Mouse (Mus musculus): ENCODE measurements at regions not wholly inside any gene's neighbourhood (a gene's known extent, or its start where the extent isn't known, plus 50 kb on each side); places are given as distances from the start of the nearest gene placed in this dataset.
A peak's percentile ranks its signal among the peaks of the same experiment; 100 is the strongest.

DNA sequence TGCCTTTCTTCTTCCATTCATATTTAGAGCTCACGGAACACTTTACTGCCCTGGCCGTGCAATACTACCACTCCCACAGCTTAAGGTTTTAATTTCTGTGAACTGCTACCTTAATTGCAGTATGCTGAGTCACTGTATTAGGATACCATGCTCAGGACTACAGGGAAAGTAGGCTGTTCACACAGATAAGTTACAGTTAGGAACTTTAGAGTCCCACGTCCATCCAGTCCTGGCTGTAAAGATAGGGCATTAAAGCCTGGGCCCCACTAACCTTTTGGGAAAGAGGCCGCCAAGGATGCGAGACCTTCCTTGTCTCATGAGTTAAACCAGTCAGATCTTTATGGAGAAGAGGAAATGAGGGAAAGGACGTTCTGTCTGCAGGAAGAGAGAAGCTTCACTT lies 574.6 kb downstream of the Stpg2 start:
- Histone ChIP-seq H3K4me2 (no peak overlapping the region), H3K4me1 (replicated peaks) (no peaks in the 10 kb centered on the region), H3K27ac (no peak overlapping the region), H3K36me3 (no peaks in the 10 kb centered on the region), H3K27me3 (no peaks in the 10 kb centered on the region), H3K9ac (no peak overlapping the region), H3K4me3 (replicated peaks) (no peak overlapping the region), H3K9me3 (replicated peaks) (no peaks in the 10 kb centered on the region)
- 0 out of 2 replicates have a peak, but pooled peaks have one; percentile 20 for ATAC-seq (ENCODE audit: low read depth)
- no peak for DNase-seq
- 51% methylated on average over 6 of the region's 6 CpGs for WGBS (ENCODE audit: insufficient replicate concordance)

DNA sequence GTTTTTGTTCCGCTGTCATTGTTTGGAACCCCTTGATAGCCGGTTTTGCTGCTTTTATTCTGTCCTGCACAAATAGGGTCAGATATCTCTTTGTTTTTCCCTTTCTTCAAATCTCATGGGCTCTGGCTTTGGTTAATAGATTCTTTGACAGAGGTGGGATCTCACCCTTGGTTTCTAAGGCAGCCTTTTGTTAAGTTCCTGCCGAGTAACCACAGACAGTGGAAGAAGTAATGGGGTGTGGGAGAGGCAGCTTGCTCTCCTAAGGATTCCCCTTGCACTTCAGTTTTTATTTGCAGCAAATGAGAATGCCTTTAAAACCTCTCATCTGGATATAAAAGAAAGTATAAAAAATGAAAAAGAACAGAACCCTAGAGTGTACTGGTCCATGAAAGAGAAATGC lies 577.9 kb downstream of the Stpg2 start:
- H3K9ac ChIP-seq: no peak overlapping the region
- H3K27ac ChIP-seq: no peak overlapping the region
- H3K4me1 ChIP-seq (replicated peaks): no peaks in the 10 kb centered on the region
- H3K9me3 ChIP-seq (replicated peaks): no peaks in the 10 kb centered on the region
- ATAC-seq (ENCODE audit: low read depth) (no peak), DNase-seq (no peak)
- no peaks in the 10 kb centered on the region for H3K36me3 ChIP-seq
- WGBS (ENCODE audit: insufficient replicate concordance): 67% methylated on average over 3 of the region's 3 CpGs
- no peaks in the 10 kb centered on the region for H3K27me3 ChIP-seq
- no peak overlapping the region for H3K4me2 ChIP-seq
- no peak overlapping the region for H3K4me3 ChIP-seq (replicated peaks)

DNA sequence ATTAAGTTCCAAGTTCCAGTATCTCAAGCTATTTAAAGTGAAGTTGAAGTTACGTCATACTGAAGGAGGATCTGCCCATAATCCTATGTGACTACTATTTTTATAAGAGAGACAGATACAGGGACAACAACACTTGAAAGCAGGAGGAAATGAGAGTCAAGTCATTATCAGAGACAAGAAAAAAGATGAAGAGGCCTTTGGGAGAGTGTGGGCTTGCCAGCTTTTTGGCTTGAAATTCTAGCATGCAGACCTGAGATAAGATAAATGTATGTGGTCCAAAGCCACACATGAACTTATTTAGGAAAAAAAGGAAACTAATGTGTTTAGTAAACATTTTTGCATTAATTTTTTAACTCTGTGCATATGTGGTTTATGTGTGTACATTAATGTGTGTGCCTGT lies 581.0 kb downstream of the Stpg2 start:
- Histone ChIP-seq H3K27me3 (no peaks in the 10 kb centered on the region), H3K4me3 (replicated peaks) (no peak overlapping the region), H3K9ac (no peak overlapping the region), H3K4me2 (no peak overlapping the region), H3K36me3 (no peaks in the 10 kb centered on the region), H3K4me1 (replicated peaks) (no peaks in the 10 kb centered on the region), H3K27ac (no peak overlapping the region), H3K9me3 (replicated peaks) (no peaks in the 10 kb centered on the region)
- WGBS (ENCODE audit: insufficient replicate concordance): 51% methylated on average over 1 of the region's 1 CpGs
- no peak for ATAC-seq (ENCODE audit: low read depth)
- DNase-seq: no peak

DNA sequence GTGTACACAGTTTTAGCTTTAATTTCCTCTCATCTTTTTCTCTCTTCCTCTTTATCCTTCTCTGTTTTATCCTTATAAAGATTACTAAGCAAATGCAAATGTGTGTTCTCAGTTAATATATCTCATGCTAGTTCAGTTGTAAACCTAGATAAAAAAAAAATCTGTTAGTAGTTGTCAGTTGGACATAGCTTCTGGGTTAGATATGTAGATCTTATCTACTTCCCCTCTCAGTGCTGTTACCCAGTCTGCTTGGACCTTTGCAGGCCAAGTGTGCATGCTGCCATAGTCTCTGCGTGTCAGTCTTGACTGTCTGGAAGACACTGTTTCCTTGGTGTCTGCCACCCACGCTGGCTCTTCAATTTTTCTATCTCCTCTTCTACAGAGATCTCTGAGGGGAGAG lies 583.4 kb downstream of the Stpg2 start:
- Histone ChIP-seq H3K36me3 (no peaks in the 10 kb centered on the region), H3K9me3 (replicated peaks) (no peaks in the 10 kb centered on the region), H3K9ac (no peak overlapping the region), H3K4me2 (no peak overlapping the region), H3K27me3 (no peaks in the 10 kb centered on the region), H3K4me1 (replicated peaks) (no peaks in the 10 kb centered on the region), H3K27ac (no peak overlapping the region), H3K4me3 (replicated peaks) (no peak overlapping the region)
- ATAC-seq (ENCODE audit: low read depth) (no peak), DNase-seq (no peak)
- 28% methylated on average over 2 of the region's 2 CpGs for WGBS (ENCODE audit: insufficient replicate concordance)

DNA sequence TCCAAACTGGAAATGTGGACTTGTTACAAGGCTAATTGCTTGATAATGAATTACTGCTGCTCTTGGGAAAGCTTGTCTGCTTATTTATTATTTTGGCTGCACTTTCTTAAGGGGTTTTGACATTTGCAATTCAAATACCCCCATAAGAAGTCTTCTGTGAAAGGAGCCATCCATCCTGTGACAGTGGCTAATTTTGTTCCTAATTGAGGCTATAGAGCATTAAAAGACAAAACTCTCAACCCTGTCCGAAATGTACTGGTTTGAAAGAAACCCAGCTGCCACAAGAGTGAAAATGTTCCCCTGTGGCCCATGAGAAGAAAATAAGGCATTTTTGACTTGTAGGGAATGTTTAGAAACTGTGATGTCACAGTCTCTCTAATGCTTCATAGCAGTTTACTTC lies 591.2 kb downstream of the Stpg2 start:
- DNase-seq (no peak), ATAC-seq (ENCODE audit: low read depth) (no peak)
- WGBS (ENCODE audit: insufficient replicate concordance): 54% methylated on average over 1 of the region's 1 CpGs
- Histone ChIP-seq H3K27ac (no peak overlapping the region), H3K4me3 (replicated peaks) (no peak overlapping the region), H3K4me1 (replicated peaks) (no peaks in the 10 kb centered on the region), H3K36me3 (no peaks in the 10 kb centered on the region), H3K27me3 (no peaks in the 10 kb centered on the region), H3K4me2 (no peak overlapping the region), H3K9ac (no peak overlapping the region), H3K9me3 (replicated peaks) (no peaks in the 10 kb centered on the region)

DNA sequence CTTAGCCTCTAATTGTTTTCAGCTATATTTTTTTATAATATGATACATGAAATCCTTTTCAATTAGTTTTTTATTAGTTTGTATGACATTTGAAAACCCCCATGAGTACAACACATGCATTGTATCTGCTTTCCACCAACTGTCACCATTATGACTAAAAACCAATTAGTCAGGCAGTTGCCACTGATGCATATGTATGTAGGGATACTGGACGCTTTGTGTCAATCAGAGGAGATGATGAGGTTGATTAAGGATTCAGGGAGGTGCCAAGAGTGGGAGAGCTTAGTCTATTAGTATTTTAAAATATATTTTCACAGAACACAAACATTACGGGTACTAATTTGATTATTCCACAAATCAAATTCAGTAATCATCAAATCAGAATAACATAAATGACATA lies 593.6 kb downstream of the Stpg2 start:
- ATAC-seq (ENCODE audit: low read depth) (no peak), DNase-seq (no peak)
- Histone ChIP-seq H3K9me3 (replicated peaks) (no peaks in the 10 kb centered on the region), H3K36me3 (no peaks in the 10 kb centered on the region), H3K9ac (no peak overlapping the region), H3K4me3 (replicated peaks) (no peak overlapping the region), H3K4me2 (no peak overlapping the region), H3K27me3 (no peaks in the 10 kb centered on the region), H3K4me1 (replicated peaks) (no peaks in the 10 kb centered on the region), H3K27ac (no peak overlapping the region)
- WGBS (ENCODE audit: insufficient replicate concordance): 69% methylated on average over 2 of the region's 2 CpGs

DNA sequence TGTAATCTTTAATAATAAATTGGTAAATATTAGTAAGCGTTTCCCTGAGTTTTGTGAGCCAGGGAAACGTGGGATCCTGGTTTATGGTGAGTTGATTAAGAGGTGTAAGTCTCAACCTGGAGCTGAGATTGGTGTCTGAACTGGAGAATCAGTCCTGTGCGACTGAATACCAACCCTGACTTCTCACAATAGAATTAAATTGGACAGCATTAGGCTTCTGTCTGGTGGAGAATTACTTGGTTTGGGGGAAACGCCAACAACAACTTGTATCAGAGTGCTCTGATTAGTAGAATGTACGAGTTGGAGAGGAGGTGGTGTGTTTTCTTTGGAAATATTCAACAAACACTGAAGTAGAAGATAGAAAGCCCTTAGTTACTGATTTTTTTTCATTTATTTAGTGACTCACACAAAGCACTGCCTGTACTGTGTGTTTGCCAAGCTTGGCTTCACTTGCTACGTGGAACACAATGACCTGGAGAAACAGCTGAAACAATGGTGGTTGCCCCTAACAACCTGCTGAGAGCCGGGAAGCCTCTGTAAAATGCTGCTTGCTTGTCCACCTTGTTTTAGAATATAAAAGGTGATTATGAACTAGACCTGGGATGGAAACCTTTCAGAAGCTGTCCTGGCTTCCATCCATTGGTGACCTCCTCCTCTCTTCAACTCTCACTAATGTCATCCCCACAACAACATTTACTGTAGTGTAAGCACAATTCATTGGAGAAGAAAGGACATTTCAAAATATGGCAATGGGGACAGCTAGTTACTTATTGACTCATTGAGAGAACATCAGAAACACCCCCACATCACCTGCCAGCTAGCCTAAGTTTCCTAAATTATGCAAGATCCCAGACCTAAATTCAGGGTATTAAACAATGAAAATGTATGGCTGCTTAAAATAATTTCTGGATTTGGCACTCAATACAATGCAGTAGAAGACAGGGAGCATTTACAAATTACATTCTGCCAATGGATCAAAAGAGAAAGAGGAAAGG lies 597.5 kb downstream of the Stpg2 start:
- no peak for ATAC-seq (ENCODE audit: low read depth)
- no peaks in the 10 kb centered on the region for H3K9me3 ChIP-seq (replicated peaks)
- H3K4me1 ChIP-seq (replicated peaks): no peaks in the 10 kb centered on the region
- H3K9ac ChIP-seq: no peak overlapping the region
- no peak overlapping the region for H3K4me2 ChIP-seq
- 58% methylated on average over 7 of the region's 7 CpGs for WGBS (ENCODE audit: insufficient replicate concordance)
- no peak for DNase-seq
- no peaks in the 10 kb centered on the region for H3K36me3 ChIP-seq
- no peaks in the 10 kb centered on the region for H3K27me3 ChIP-seq
- H3K27ac ChIP-seq: no peak overlapping the region
- H3K4me3 ChIP-seq (replicated peaks): no peak overlapping the region

DNA sequence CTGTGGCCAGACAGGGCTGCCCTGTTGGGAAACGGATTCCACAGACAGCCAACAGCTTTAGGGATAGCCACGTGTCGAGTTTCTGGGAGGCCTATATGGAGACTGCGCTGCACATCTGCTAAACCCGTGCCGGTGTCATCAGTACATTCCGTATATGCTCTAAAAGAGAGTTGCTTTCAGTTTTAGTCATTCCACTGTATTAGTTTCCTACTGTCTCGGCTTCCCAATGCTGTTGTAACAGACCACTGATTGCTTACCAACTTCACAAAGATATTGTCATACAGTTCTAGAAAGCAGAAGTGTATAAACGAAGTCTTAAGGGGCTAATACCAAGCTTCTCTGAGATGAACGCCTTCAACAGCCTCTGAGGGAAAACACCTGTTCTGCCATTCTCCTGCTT lies 622.5 kb downstream of the Stpg2 start:
- ATAC-seq (ENCODE audit: low read depth): no peak
- Histone ChIP-seq H3K4me1 (replicated peaks) (no peaks in the 10 kb centered on the region), H3K4me2 (no peak overlapping the region), H3K9ac (no peak overlapping the region), H3K27me3 (no peaks in the 10 kb centered on the region), H3K9me3 (replicated peaks) (no peaks in the 10 kb centered on the region), H3K27ac (no peak overlapping the region), H3K4me3 (replicated peaks) (no peak overlapping the region), H3K36me3 (no peaks in the 10 kb centered on the region)
- DNase-seq: no peak
- WGBS (ENCODE audit: insufficient replicate concordance): 70% methylated on average over 10 of the region's 10 CpGs

DNA sequence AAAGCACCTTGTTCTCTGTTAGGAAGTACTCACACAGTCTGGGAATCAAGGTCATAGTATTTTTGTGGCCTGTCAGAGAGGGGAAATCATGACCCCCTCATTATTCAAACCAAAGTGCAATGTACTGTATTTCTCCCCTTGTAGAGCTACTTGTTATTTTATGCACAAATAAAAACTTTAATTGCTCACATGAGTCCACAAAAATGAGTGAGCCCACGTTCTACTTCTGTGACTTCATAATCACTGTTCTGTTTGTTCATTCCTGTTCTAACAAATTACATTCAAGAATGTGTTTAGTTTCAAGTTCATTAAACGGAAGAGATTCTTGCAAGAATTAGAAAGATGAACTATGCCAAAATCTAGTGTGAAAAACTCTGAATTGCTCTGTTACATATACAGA lies 623.1 kb downstream of the Stpg2 start:
- H3K4me2 ChIP-seq: no peak overlapping the region
- 52% methylated on average over 2 of the region's 2 CpGs for WGBS (ENCODE audit: insufficient replicate concordance)
- no peaks in the 10 kb centered on the region for H3K27me3 ChIP-seq
- H3K9ac ChIP-seq: no peak overlapping the region
- no peak overlapping the region for H3K4me3 ChIP-seq (replicated peaks)
- ATAC-seq (ENCODE audit: low read depth) (no peak), DNase-seq (no peak)
- H3K9me3 ChIP-seq (replicated peaks): no peaks in the 10 kb centered on the region
- H3K27ac ChIP-seq: no peak overlapping the region
- no peaks in the 10 kb centered on the region for H3K4me1 ChIP-seq (replicated peaks)
- H3K36me3 ChIP-seq: no peaks in the 10 kb centered on the region

DNA sequence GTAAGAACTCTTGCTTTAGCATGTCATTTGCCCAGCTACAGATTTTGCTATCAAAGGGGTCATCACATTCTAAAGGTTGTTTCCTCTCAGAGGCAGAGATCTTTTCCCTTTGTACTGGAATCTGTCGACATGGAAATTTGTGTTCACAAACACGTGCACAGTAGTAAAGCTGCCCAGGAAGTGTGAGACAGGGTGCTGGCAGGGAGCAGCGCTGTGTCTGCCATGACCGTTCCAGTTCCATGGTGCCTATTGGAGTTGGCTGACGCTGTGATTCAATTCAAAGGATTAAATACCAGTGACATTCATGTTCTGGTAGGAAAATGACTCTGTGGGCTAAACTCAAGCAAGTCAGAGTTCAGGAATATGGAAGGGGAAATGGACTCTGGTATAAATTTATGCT lies 627.1 kb downstream of the Stpg2 start:
- 83% methylated on average over 5 of the region's 5 CpGs for WGBS (ENCODE audit: insufficient replicate concordance)
- H3K27me3 ChIP-seq: no peaks in the 10 kb centered on the region
- ATAC-seq (ENCODE audit: low read depth): no peak
- H3K36me3 ChIP-seq: no peaks in the 10 kb centered on the region
- DNase-seq: no peak
- H3K9ac ChIP-seq: no peak overlapping the region
- no peaks in the 10 kb centered on the region for H3K9me3 ChIP-seq (replicated peaks)
- H3K27ac ChIP-seq: no peak overlapping the region
- H3K4me3 ChIP-seq (replicated peaks): no peak overlapping the region
- no peak overlapping the region for H3K4me2 ChIP-seq
- no peaks in the 10 kb centered on the region for H3K4me1 ChIP-seq (replicated peaks)

DNA sequence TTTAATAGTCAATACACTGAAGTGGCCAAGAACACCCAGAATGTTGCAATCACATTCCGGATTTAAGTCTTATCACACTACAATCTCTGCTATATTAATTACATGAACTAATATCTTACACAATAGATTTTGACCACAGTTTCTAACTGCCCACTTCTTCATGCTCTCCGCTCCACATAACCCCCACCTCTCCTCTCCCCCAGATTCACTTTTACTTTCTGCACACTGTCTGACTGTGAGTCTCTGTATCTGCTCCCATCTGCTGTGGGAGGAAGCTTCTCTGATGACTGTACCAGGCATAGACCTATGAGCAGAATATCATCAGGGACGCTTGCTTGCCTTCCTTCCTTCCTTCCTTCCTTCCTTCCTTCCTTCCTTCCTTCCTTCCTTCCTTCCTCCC lies 636.5 kb downstream of the Stpg2 start:
- 65% methylated on average over 3 of the region's 3 CpGs for WGBS (ENCODE audit: insufficient replicate concordance)
- Histone ChIP-seq H3K27me3 (no peaks in the 10 kb centered on the region), H3K9me3 (replicated peaks) (no peaks in the 10 kb centered on the region)

DNA sequence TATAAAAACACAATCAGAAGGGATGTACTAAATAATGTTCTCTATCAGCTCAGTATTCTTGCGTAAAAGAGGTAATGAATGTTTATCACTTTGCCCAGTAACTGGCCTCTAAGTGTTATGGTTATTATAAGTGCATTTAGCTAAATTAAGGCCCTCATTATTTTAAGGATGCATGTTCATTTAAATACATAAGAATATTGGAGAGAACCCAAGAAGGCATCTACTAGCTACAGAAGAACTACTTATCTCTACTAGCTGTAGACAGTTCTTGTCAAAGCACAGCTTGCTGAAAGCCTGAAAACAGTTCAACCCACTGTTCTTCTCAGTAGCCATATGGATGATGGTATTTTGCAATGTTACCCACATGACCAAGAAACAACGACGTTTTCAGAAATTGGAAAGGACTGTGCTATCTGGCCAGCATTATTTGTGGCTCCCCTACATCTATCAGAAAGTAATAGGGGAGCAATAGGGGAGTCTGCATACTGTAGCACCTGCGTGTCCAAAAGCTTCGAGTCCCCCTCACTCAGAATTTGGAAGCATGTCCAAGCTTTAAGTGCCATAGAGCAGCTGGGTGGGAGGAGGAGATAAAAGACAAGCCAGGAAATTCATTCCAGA lies 637.6 kb downstream of the Stpg2 start:
- no peak overlapping the region for H3K4me2 ChIP-seq
- DNase-seq (no peak), ATAC-seq (ENCODE audit: low read depth) (no peak)
- H3K27ac ChIP-seq: no peak overlapping the region
- no peak overlapping the region for H3K4me3 ChIP-seq (replicated peaks)
- no peaks in the 10 kb centered on the region for H3K9me3 ChIP-seq (replicated peaks)
- H3K36me3 ChIP-seq: no peaks in the 10 kb centered on the region
- WGBS (ENCODE audit: insufficient replicate concordance): 64% methylated on average over 5 of the region's 5 CpGs
- H3K9ac ChIP-seq: no peak overlapping the region
- no peaks in the 10 kb centered on the region for H3K27me3 ChIP-seq
- no peaks in the 10 kb centered on the region for H3K4me1 ChIP-seq (replicated peaks)

More for the DNA sequence above, 636.5 kb downstream of the Stpg2 start:
- Histone ChIP-seq H3K36me3 (no peaks in the 10 kb centered on the region), H3K9ac (no peak overlapping the region), H3K27ac (no peak overlapping the region), H3K4me2 (no peak overlapping the region), H3K4me3 (replicated peaks) (no peak overlapping the region), H3K4me1 (replicated peaks) (no peaks in the 10 kb centered on the region)
- ATAC-seq (ENCODE audit: low read depth): no peak
- DNase-seq: no peak

All from liver, embryonic 13.5 days (tissue).